Mouse (Mus musculus) brain, embryonic 14.5 days (tissue): ENCODE data around the gene Radil.

ENCODE experiments used
- CTCF ChIP-seq: fragments of 200-500 bp; IDR thresholded peaks from 2 replicates; pipeline ENCODE4 v1.5.1; 2012; ENCODE audit warnings: inconsistent platforms, mild to moderate bottlenecking, moderate library complexity, borderline replicate concordance; ENCODE audit not compliant: insufficient read depth, insufficient read length; ENCODE audit errors: extremely low read depth
- POLR2A ChIP-seq: fragments of 200-500 bp; IDR thresholded peaks from 2 replicates; pipeline ENCODE4 v1.6.1; 2012; ENCODE audit warnings: mild to moderate bottlenecking, inconsistent platforms, borderline replicate concordance; ENCODE audit not compliant: poor library complexity, insufficient read depth, insufficient read length, severe bottlenecking; ENCODE audit errors: extremely low read depth

- TF ChIP-seq POLR2A (no peak), CTCF (no peak)
Observed at GRCm38 (mm10) chr5:142560261-142560660, 9.4 kb upstream of the Radil start.
